Mouse (Mus musculus): Measurements from ENCODE around the gene Fbrsl1.

DNA sequence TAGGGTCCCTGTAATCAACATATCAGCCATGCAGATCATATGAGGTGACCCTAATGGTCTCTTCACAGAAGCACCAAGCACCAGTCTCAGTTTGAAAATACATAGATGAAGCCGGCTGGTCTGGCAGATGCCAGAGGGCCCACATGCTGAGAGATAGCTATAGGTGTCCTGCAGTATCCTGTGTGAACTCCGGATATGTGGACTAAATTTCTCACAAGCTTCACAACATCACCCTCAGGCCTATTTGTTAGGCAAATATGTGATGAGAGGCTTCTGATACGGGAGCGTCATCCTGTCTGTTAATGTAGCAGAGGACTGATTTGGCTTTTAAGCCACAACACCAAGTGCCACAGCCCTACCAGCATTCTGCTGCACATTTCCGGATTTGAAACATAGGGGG lies 37.9 kb downstream of the Fbrsl1 start:
- no peak for TF ChIP-seq CTCF (IDR thresholded peaks at IDR 0.05; ENCODE audit: extremely low read depth, insufficient read depth, low read length)
- no peak for TF ChIP-seq POLR2A (IDR thresholded peaks at IDR 0.05; ENCODE audit: extremely low read depth, insufficient read depth, low read length)

All from cortical plate, adult 2 months (tissue).